Mouse (Mus musculus) heart, postnatal 0 days (tissue): ENCODE measurements around the gene Gstm6.

Source experiments
- CTCF ChIP-seq: IDR thresholded peaks from 2 replicates; pipeline ENCODE4 v1.5.1; 2016; ENCODE audit warnings: antibody characterized with exemption, control low read depth, low read depth
- EP300 ChIP-seq: IDR thresholded peaks from 2 replicates; pipeline ENCODE4 v1.6.1; 2016; ENCODE audit warnings: antibody characterized with exemption, low read depth

- no peak for TF ChIP-seq EP300
- TF ChIP-seq CTCF, result no peak
Measured at GRCm38 (mm10) chr3:107941261-107941660, 2.3 kb downstream of the Gstm6 start.
